Mouse (Mus musculus) myocyte (in vitro differentiated cells): ENCODE results near the gene Nup107.

Source experiments
- MYOD1 ChIP-seq, 3 experiments: IDR thresholded peaks; one replicate each; pipeline ENCODE4 v1.6.1; 2011; ENCODE audit warnings: control low read depth in 2 of 3, low read depth in 2 of 3, mild to moderate bottlenecking in 2 of 3, moderate library complexity in 1 of 3; ENCODE audit not compliant: insufficient read length in 2 of 3, control insufficient read depth in 1 of 3
- MYOG ChIP-seq, 3 experiments: IDR thresholded peaks; one replicate each; pipeline ENCODE4 v1.6.1; 2011; ENCODE audit warnings: control low read depth in 2 of 3, low read depth in 2 of 3, mild to moderate bottlenecking in 2 of 3; ENCODE audit not compliant: insufficient read length in 2 of 3, control insufficient read depth in 1 of 3, insufficient read depth in 1 of 3
- POLR2A ChIP-seq: IDR thresholded peaks from one replicate; pipeline ENCODE4 v1.6.1; 2011; ENCODE audit warnings: low read depth, mild to moderate bottlenecking, control low read depth, moderate library complexity; ENCODE audit not compliant: insufficient read length
- POLR2AphosphoS2 ChIP-seq: IDR thresholded peaks from one replicate; pipeline ENCODE4 v1.6.1; 2011; ENCODE audit warnings: low read depth, control low read depth; ENCODE audit not compliant: insufficient read length
- TCF3 ChIP-seq: IDR thresholded peaks from one replicate; pipeline ENCODE4 v1.6.1; 2011; ENCODE audit warnings: low read depth, control low read depth; ENCODE audit not compliant: insufficient read length
- USF1 ChIP-seq: IDR thresholded peaks from one replicate; pipeline ENCODE4 v1.6.1; 2011; ENCODE audit warnings: low read depth, mild to moderate bottlenecking, control low read depth, moderate library complexity

DNA sequence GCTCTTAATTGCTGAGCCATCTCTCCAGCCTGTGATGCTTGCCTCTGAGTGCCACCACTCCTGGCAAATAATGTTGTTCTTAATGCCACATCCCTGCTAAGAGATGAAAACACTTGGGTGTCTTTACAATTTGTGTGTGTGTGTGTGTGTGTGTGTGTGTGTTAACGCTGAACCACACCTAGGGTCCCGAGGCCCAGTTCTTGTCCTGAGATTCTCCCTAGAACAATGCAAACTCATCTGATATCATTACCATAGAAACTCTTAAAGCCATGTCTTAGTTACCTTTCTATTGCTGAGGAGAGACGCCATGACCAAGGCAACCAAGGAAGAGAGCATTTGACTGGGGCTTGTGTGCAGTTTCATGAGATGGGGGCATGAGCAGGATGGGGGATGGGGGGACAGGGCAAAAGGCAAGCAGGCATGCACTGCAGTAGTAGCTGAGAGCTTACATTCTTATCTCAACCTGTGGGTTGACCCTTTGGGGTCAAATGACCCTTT is 78.4 kb downstream of the Nup107 start:
- TF ChIP-seq POLR2A, result no peak
- TF ChIP-seq MYOG (IDR thresholded peaks at IDR 0.05; ENCODE audit: control insufficient read depth in 1 of 3, insufficient read depth in 1 of 3, insufficient read length in 2 of 3, low read depth in 2 of 3), result no peak
- no peak for TF ChIP-seq POLR2AphosphoS2
- no peak for TF ChIP-seq USF1
- TF ChIP-seq MYOD1 (IDR thresholded peaks at IDR 0.05; ENCODE audit: control insufficient read depth in 1 of 3, insufficient read length in 2 of 3, low read depth in 2 of 3), result no peak
- no peak for TF ChIP-seq TCF3
